Mouse (Mus musculus) kidney, adult 2 months (tissue): Measurements from ENCODE around the gene Kras.

Experiments used
- CTCF ChIP-seq: fragments of 200-500 bp; conservative IDR thresholded peaks from 2 replicates; pipeline ENCODE4 v1.5.1; 2011; ENCODE audit warnings: low read depth, mild to moderate bottlenecking, control low read depth, low read length, moderate library complexity, mixed read lengths; ENCODE audit not compliant: insufficient read depth, insufficient read length
- POLR2A ChIP-seq: fragments of 200-500 bp; IDR thresholded peaks from one replicate; pipeline ENCODE4 v1.6.1; 2011; ENCODE audit warnings: low read depth, low read length, control low read depth

- TF ChIP-seq POLR2A (no peak), CTCF (no peak)
Observed at GRCm38 (mm10) chr6:145175571-145175981, 74.5 kb downstream of the Kras start.
